Mouse (Mus musculus) cortical plate, adult 2 months (tissue): ENCODE measurements around the gene Nat8f2.
"Not testable (repeated sequence)": the region's sequence is repeated elsewhere in the genome, so short reads cannot be mapped to it uniquely, and the experiment has no call there.

Source experiments
- CTCF ChIP-seq: fragments of 200-500 bp; IDR thresholded peaks from 2 replicates; pipeline ENCODE4 v1.5.1; 2011; ENCODE audit warnings: mild to moderate bottlenecking, control low read depth, low read length; ENCODE audit not compliant: insufficient read depth; ENCODE audit errors: extremely low read depth
- POLR2A ChIP-seq: fragments of 200-500 bp; IDR thresholded peaks from 2 replicates; pipeline ENCODE4 v1.6.1; 2011; ENCODE audit warnings: mild to moderate bottlenecking, low read length, control low read depth; ENCODE audit not compliant: insufficient read depth; ENCODE audit errors: extremely low read depth

GRCm38 (mm10) chr6:85836098-85836497, 32.9 kb downstream of the Nat8f2 start:
- not testable (repeated sequence) for TF ChIP-seq CTCF, POLR2A
